Comparison of ENCODE assay signal across 17 mouse cellular contexts in genomic region chr2:124499670-124500069, GRCm38 (mm10).
"Had no signal": no experiment of that assay in that cellular context is flagged by ENCODE, and none has a peak within 500 bp of the region (broad histone marks: within the 10 kb centered on the region; RNA-seq: fewer than 3 reads in every experiment).

No protein-coding gene starts in this region.

- H3K27ac ChIP-seq: neural tube, embryonic 12.5 days; neural tube, embryonic 13.5 days; neural tube, embryonic 15.5 days; stomach, embryonic 15.5 days; stomach, postnatal 0 days had no signal

- H3K4me2 ChIP-seq: neural tube, embryonic 12.5 days; neural tube, embryonic 13.5 days; neural tube, embryonic 15.5 days; stomach, embryonic 15.5 days had no signal

- H3K36me3 ChIP-seq: neural tube, embryonic 12.5 days; neural tube, embryonic 13.5 days; neural tube, embryonic 15.5 days; stomach, embryonic 15.5 days had no signal

- H3K4me1 ChIP-seq: neural tube, embryonic 12.5 days; neural tube, embryonic 13.5 days; neural tube, embryonic 15.5 days; stomach, embryonic 15.5 days had no signal

- H3K27me3 ChIP-seq: neural tube, embryonic 12.5 days; neural tube, embryonic 13.5 days; neural tube, embryonic 15.5 days; stomach, embryonic 15.5 days had no signal

- H3K9me3 ChIP-seq: neural tube, embryonic 12.5 days; neural tube, embryonic 13.5 days; neural tube, embryonic 15.5 days; stomach, embryonic 15.5 days had no signal

- DNase-seq: retina, postnatal 1 day; right cerebral cortex, adult 18-20 months; right cerebral cortex, postnatal 14 days; right cerebral cortex, postnatal 25 days; right cerebral cortex, postnatal 4 days; spleen, adult 18-20 months; thymus, adult 18-20 months; thymus, adult 2 months; thymus, postnatal 14 days; thymus, postnatal 25 days; thymus, postnatal 36 days; thymus, postnatal 4 days had no signal

- H3K4me3 ChIP-seq: neural tube, embryonic 12.5 days; neural tube, embryonic 13.5 days; neural tube, embryonic 15.5 days; stomach, embryonic 15.5 days had no signal

- H3K9ac ChIP-seq: neural tube, embryonic 12.5 days; neural tube, embryonic 13.5 days; neural tube, embryonic 15.5 days; stomach, embryonic 15.5 days had no signal
